Mouse (Mus musculus) thymus, adult 2 months (tissue): ENCODE measurements at regions not wholly inside any gene's neighbourhood (a gene's known extent, or its start where the extent isn't known, plus 50 kb on each side); places are given as distances from the start of the nearest gene placed in this dataset.
"Not testable (repeated sequence)": the region's sequence is repeated elsewhere in the genome, so short reads cannot be mapped to it uniquely, and the experiment has no call there.

Experiments used
- DNase-seq: peaks from one replicate; pipeline ENCODE4 v3.0.0; 2021
- H3K27ac ChIP-seq: fragments of 200-500 bp; 2 replicates; pipeline ENCODE4 v1.5.1; 2012; ENCODE audit warnings: low read length, control low read depth; ENCODE audit not compliant: control insufficient read depth, insufficient read depth
- H3K27me3 ChIP-seq: fragments of 200-500 bp; 2 replicates; pipeline ENCODE4 v1.6.1; 2012; ENCODE audit warnings: mild to moderate bottlenecking, low read length, moderate library complexity, mixed read lengths; ENCODE audit not compliant: control insufficient read depth, insufficient read depth
- H3K36me3 ChIP-seq: fragments of 200-500 bp; 2 replicates; pipeline ENCODE4 v1.6.1; 2012; ENCODE audit warnings: mild to moderate bottlenecking, low read length, moderate library complexity; ENCODE audit not compliant: control insufficient read depth, insufficient read depth
- H3K4me1 ChIP-seq: fragments of 200-500 bp; replicated peaks from 2 replicates; pipeline ENCODE4 v1.6.1; 2012; ENCODE audit warnings: low read length; ENCODE audit not compliant: control insufficient read depth, insufficient read depth
- H3K4me3 ChIP-seq: fragments of 200-500 bp; 2 replicates; pipeline ENCODE4 v1.5.1; 2012; ENCODE audit warnings: mild to moderate bottlenecking, low read length, control low read depth, moderate library complexity; ENCODE audit not compliant: control insufficient read depth, insufficient read depth
- CTCF ChIP-seq: fragments of 200-500 bp; IDR thresholded peaks from 2 replicates; pipeline ENCODE4 v1.5.1; 2012; ENCODE audit warnings: mild to moderate bottlenecking, control low read depth, low read length, moderate library complexity, borderline replicate concordance; ENCODE audit not compliant: control insufficient read depth, poor library complexity, insufficient read depth; ENCODE audit errors: extremely low read depth
- POLR2A ChIP-seq: fragments of 200-500 bp; IDR thresholded peaks from 2 replicates; pipeline ENCODE4 v1.6.1; 2012; ENCODE audit warnings: mild to moderate bottlenecking, low read length, control low read depth, moderate library complexity; ENCODE audit not compliant: control insufficient read depth, poor library complexity, insufficient read depth; ENCODE audit errors: extremely low read depth
- WGBS: fragments of 180-500 bp; shearing (Covaris S2); methylation state at CpG from one replicate; pipeline ENCODE4 v1.1.7; 2018; 5-methylcytosine and 5-hydroxymethylcytosine counted together

- H3K27me3 ChIP-seq = no peaks in the 10 kb centered on the region
- WGBS = 89% methylated on average over 5 of the region's 5 CpGs
Observed at GRCm38 (mm10) chr12:106327351-106327750, 317.3 kb downstream of the Vrk1 start.

DNA sequence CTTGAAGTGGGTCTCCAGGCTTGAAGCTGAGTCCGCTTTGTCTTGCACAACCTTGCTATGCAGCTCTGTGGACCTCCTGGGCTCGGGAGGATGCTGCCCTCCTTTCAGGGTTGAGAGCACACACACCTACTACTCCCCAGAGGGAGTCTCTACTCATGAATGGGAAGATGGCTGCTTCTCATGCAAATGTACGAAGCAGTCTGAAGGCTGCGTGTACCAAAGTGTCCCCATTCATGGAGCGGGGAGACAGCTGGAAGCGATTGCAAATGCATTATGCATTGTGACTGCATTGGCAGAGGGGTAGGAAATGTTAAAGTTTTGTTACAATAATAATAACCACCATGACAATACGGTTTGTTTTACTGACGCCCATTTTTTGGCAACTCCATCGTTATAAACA, 347.8 kb downstream of the Vrk1 start:
- H3K27me3 ChIP-seq = no peaks in the 10 kb centered on the region
- H3K4me3 ChIP-seq = no peak overlapping the region
- no peak for DNase-seq
- 92% methylated on average over 9 of the region's 9 CpGs for WGBS
- no peak overlapping the region for H3K27ac ChIP-seq
- H3K36me3 ChIP-seq = no peaks in the 10 kb centered on the region
- H3K4me1 ChIP-seq = no peaks in the 10 kb centered on the region
- TF ChIP-seq CTCF = no peak
- TF ChIP-seq POLR2A = no peak

More at GRCm38 (mm10) chr12:106327351-106327750, 317.3 kb downstream of the Vrk1 start:
- Histone ChIP-seq H3K4me3 (no peak overlapping the region), H3K27ac (no peak overlapping the region), H3K36me3 (no peaks in the 10 kb centered on the region), H3K4me1 (peaks cover 8% of the 10 kb centered on the region; the same call in 1 of the 2 replicates)
- no peak for DNase-seq
- TF ChIP-seq POLR2A (no peak), CTCF (no peak)

GRCm38 (mm10) chr12:106361646-106362045, 351.6 kb downstream of the Vrk1 start:
- H3K27me3 ChIP-seq, H3K4me1 ChIP-seq, H3K36me3 ChIP-seq, H3K27ac ChIP-seq, DNase-seq, H3K4me3 ChIP-seq: not testable (repeated sequence)
- WGBS = 59% methylated on average over 7 of the region's 7 CpGs

GRCm38 (mm10) chr12:106374840-106375375, 364.9 kb downstream of the Vrk1 start:
- no peak for DNase-seq
- H3K27me3 ChIP-seq = no peaks in the 10 kb centered on the region; the same call in 1 of the 2 replicates
- TF ChIP-seq POLR2A = no peak
- no peak for TF ChIP-seq CTCF
- H3K27ac ChIP-seq = no peak overlapping the region
- no peaks in the 10 kb centered on the region for H3K4me1 ChIP-seq
- H3K36me3 ChIP-seq = no peaks in the 10 kb centered on the region
- no peak overlapping the region for H3K4me3 ChIP-seq
- 79% methylated on average over 12 of the region's 12 CpGs for whole genome bisulfite sequencing

DNA sequence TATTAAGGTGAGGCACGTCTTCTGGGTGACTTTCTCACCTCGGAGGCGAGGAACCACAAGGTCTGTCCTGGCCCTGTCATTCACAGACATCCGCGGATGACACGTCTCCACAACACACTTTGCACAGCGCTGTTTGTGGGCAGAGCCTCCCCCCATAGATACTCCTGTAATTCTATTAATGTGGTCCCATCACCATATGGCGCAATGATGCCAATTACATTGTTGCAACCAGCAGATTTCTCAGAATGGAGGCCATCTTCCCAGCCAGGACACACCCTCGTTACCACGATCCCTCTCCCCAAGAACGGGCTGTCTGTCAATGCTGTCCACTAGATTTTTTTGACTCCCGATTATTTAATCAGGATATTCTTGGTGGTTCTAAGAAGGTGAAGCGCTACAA, 365.9 kb downstream of the Vrk1 start:
- DNase-seq = no peak
- WGBS = 90% methylated on average over 13 of the region's 13 CpGs

GRCm38 (mm10) chr12:106376783-106377182, 366.8 kb downstream of the Vrk1 start:
- H3K4me3 ChIP-seq = no peak overlapping the region
- H3K27me3 ChIP-seq = no peaks in the 10 kb centered on the region; the same call in 1 of the 2 replicates
- 93% methylated on average over 12 of the region's 12 CpGs for WGBS
- TF ChIP-seq POLR2A (no peak), CTCF (no peak)
- H3K4me1 ChIP-seq = no peaks in the 10 kb centered on the region
- H3K27ac ChIP-seq = no peak overlapping the region
- DNase-seq = no peak
- H3K36me3 ChIP-seq = no peaks in the 10 kb centered on the region

More for the DNA sequence above, 365.9 kb downstream of the Vrk1 start:
- no peaks in the 10 kb centered on the region for H3K4me1 ChIP-seq
- no peak for TF ChIP-seq CTCF
- no peak for TF ChIP-seq POLR2A
- no peaks in the 10 kb centered on the region for H3K36me3 ChIP-seq
- no peaks in the 10 kb centered on the region; the same call in 1 of the 2 replicates for H3K27me3 ChIP-seq
- H3K27ac ChIP-seq = no peak overlapping the region
- H3K4me3 ChIP-seq = no peak overlapping the region

- no peaks in the 10 kb centered on the region; the same call in 1 of the 2 replicates for H3K27me3 ChIP-seq
- no peaks in the 10 kb centered on the region for H3K4me1 ChIP-seq
- H3K4me3 ChIP-seq = no peak overlapping the region
- H3K27ac ChIP-seq = no peak overlapping the region
- DNase-seq = no peak
- no peaks in the 10 kb centered on the region for H3K36me3 ChIP-seq
- WGBS = 95% methylated on average over 1 of the region's 1 CpGs
- TF ChIP-seq CTCF (no peak), POLR2A (no peak)
Observed at GRCm38 (mm10) chr12:106377281-106377680, 367.3 kb downstream of the Vrk1 start.
